Mouse (Mus musculus): ENCODE data around the gene Grpel1. TPM values are rescaled to one million over a fixed set of nuclear protein-coding genes. Genes with fewer than 3 reads are reported as not detected.

The Grpel1 gene
- 42.8 and 47.1 TPM in 2 replicates for polyA plus RNA-seq (2015; fragmentation: Nextera tagmentation; extraction: Ambion mirVana)

- H3K36me3 ChIP-seq = peaks cover 14% of the 10 kb centered on the region
- H3K9ac ChIP-seq (replicated peaks) = peak within 1 kb of the TSS; percentile 92
- peaks cover 30% of the 10 kb centered on the region for H3K4me1 ChIP-seq
- peak; percentile 96 for ATAC-seq (ENCODE audit: low FRiP score)
- peak within 1 kb of the TSS; percentile 98 for H3K4me3 ChIP-seq (replicated peaks)
- H3K27me3 ChIP-seq (replicated peaks) = no peaks in the 10 kb centered on the region
- no peaks in the 10 kb centered on the region for H3K9me3 ChIP-seq (replicated peaks)
- peak within 1 kb of the TSS; percentile 85 for H3K27ac ChIP-seq (replicated peaks)
- WGBS = under 1% methylated on average over 68 of the region's 68 CpGs
- peak within 1 kb of the TSS; percentile 99 for H3K4me2 ChIP-seq
These were observed at the start of gene Grpel1 for GRCm38 (mm10) chr5:36464709-36465661. Grpel1 (plus strand) TSS chr5:36464998.

- 85% methylated on average over 3 of the region's 3 CpGs for WGBS
- H3K27me3 ChIP-seq (replicated peaks) = no peaks in the 10 kb centered on the region
These were observed 44.9 kb upstream of the Grpel1 start for GRCm38 (mm10) chr5:36419861-36420260.

GRCm38 (mm10) chr5:36422689-36423088, 42.1 kb upstream of the Grpel1 start:
- Histone ChIP-seq H3K4me3 (replicated peaks) (no peak overlapping the region), H3K9me3 (replicated peaks) (no peaks in the 10 kb centered on the region), H3K4me2 (no peak overlapping the region), H3K36me3 (no peaks in the 10 kb centered on the region), H3K27me3 (replicated peaks) (no peaks in the 10 kb centered on the region), H3K4me1 (0 out of 2 replicates have a peak, but pooled peaks cover under 1% of the 10 kb centered on the region), H3K9ac (replicated peaks) (no peak overlapping the region), H3K27ac (replicated peaks) (no peak overlapping the region)
- no peak for ATAC-seq (ENCODE audit: low FRiP score)

More at GRCm38 (mm10) chr5:36419861-36420260, 44.9 kb upstream of the Grpel1 start:
- no peak overlapping the region for H3K27ac ChIP-seq (replicated peaks)
- no peak overlapping the region for H3K9ac ChIP-seq (replicated peaks)
- no peak overlapping the region for H3K4me2 ChIP-seq
- no peaks in the 10 kb centered on the region for H3K36me3 ChIP-seq
- no peak overlapping the region for H3K4me3 ChIP-seq (replicated peaks)
- H3K9me3 ChIP-seq (replicated peaks) = no peaks in the 10 kb centered on the region
- no peak for ATAC-seq (ENCODE audit: low FRiP score)
- H3K4me1 ChIP-seq = no peaks in the 10 kb centered on the region

GRCm38 (mm10) chr5:36424676-36425075, 40.1 kb upstream of the Grpel1 start:
- Histone ChIP-seq H3K4me3 (replicated peaks) (no peak overlapping the region), H3K27ac (replicated peaks) (no peak overlapping the region), H3K27me3 (replicated peaks) (no peaks in the 10 kb centered on the region), H3K4me2 (no peak overlapping the region), H3K4me1 (0 out of 2 replicates have a peak, but pooled peaks cover 5% of the 10 kb centered on the region), H3K9ac (replicated peaks) (no peak overlapping the region), H3K36me3 (no peaks in the 10 kb centered on the region), H3K9me3 (replicated peaks) (no peaks in the 10 kb centered on the region)
- ATAC-seq (ENCODE audit: low FRiP score) = no peak

- H3K4me3 ChIP-seq (replicated peaks) = no peak overlapping the region
- 0 out of 2 replicates have a peak, but pooled peaks cover 5% of the 10 kb centered on the region for H3K4me1 ChIP-seq
- 80% methylated on average over 5 of the region's 5 CpGs for WGBS
- H3K27me3 ChIP-seq (replicated peaks) = no peaks in the 10 kb centered on the region
- H3K27ac ChIP-seq (replicated peaks) = no peak overlapping the region
- no peak overlapping the region for H3K4me2 ChIP-seq
- H3K36me3 ChIP-seq = no peaks in the 10 kb centered on the region
- H3K9me3 ChIP-seq (replicated peaks) = no peaks in the 10 kb centered on the region
- H3K9ac ChIP-seq (replicated peaks) = no peak overlapping the region
- ATAC-seq (ENCODE audit: low FRiP score) = no peak
These were observed 38.4 kb upstream of the Grpel1 start for GRCm38 (mm10) chr5:36426404-36426803.

GRCm38 (mm10) chr5:36427831-36428230, 37.0 kb upstream of the Grpel1 start:
- no peak overlapping the region for H3K27ac ChIP-seq (replicated peaks)

GRCm38 (mm10) chr5:36429551-36429950, 35.2 kb upstream of the Grpel1 start:
- H3K4me2 ChIP-seq = no peak overlapping the region
- H3K9me3 ChIP-seq (replicated peaks) = no peaks in the 10 kb centered on the region
- H3K27ac ChIP-seq (replicated peaks) = no peak overlapping the region
- H3K4me3 ChIP-seq (replicated peaks) = no peak overlapping the region
- no peaks in the 10 kb centered on the region for H3K36me3 ChIP-seq
- H3K27me3 ChIP-seq (replicated peaks) = no peaks in the 10 kb centered on the region; the same call in 1 of the 2 replicates
- 94% methylated on average over 3 of the region's 3 CpGs for WGBS
- ATAC-seq (ENCODE audit: low FRiP score) = no peak
- 0 out of 2 replicates have a peak, but pooled peaks cover 5% of the 10 kb centered on the region for H3K4me1 ChIP-seq
- H3K9ac ChIP-seq (replicated peaks) = no peak overlapping the region

More at GRCm38 (mm10) chr5:36427831-36428230, 37.0 kb upstream of the Grpel1 start:
- no peak overlapping the region for H3K4me3 ChIP-seq (replicated peaks)
- 0 out of 2 replicates have a peak, but pooled peaks cover 5% of the 10 kb centered on the region for H3K4me1 ChIP-seq
- H3K9ac ChIP-seq (replicated peaks) = no peak overlapping the region
- H3K36me3 ChIP-seq = no peaks in the 10 kb centered on the region
- H3K4me2 ChIP-seq = no peak overlapping the region
- no peak for ATAC-seq (ENCODE audit: low FRiP score)
- WGBS = 30% methylated on average over 11 of the region's 11 CpGs
- H3K9me3 ChIP-seq (replicated peaks) = no peaks in the 10 kb centered on the region
- H3K27me3 ChIP-seq (replicated peaks) = no peaks in the 10 kb centered on the region; the same call in 1 of the 2 replicates

- no peak overlapping the region for H3K27ac ChIP-seq (replicated peaks)
- H3K9ac ChIP-seq (replicated peaks) = no peak overlapping the region
- 0 out of 2 replicates have a peak, but pooled peaks cover 5% of the 10 kb centered on the region for H3K4me1 ChIP-seq
- H3K27me3 ChIP-seq (replicated peaks) = no peaks in the 10 kb centered on the region; the same call in 1 of the 2 replicates
- no peaks in the 10 kb centered on the region for H3K36me3 ChIP-seq
- H3K9me3 ChIP-seq (replicated peaks) = no peaks in the 10 kb centered on the region
- H3K4me2 ChIP-seq = no peak overlapping the region
- H3K4me3 ChIP-seq (replicated peaks) = no peak overlapping the region
- no peak for ATAC-seq (ENCODE audit: low FRiP score)
- 64% methylated on average over 2 of the region's 2 CpGs for WGBS
These were observed 33.1 kb upstream of the Grpel1 start for GRCm38 (mm10) chr5:36431711-36432110.

- Histone ChIP-seq H3K4me3 (replicated peaks) (no peak overlapping the region), H3K9ac (replicated peaks) (no peak overlapping the region), H3K36me3 (no peaks in the 10 kb centered on the region), H3K9me3 (replicated peaks) (no peaks in the 10 kb centered on the region), H3K4me1 (no peaks in the 10 kb centered on the region), H3K4me2 (no peak overlapping the region), H3K27me3 (replicated peaks) (no peaks in the 10 kb centered on the region; the same call in 1 of the 2 replicates), H3K27ac (replicated peaks) (no peak overlapping the region)
- 48% methylated on average over 9 of the region's 9 CpGs for WGBS
- no peak for ATAC-seq (ENCODE audit: low FRiP score)
These were observed 30.3 kb upstream of the Grpel1 start for GRCm38 (mm10) chr5:36434398-36434967.

- Histone ChIP-seq H3K9ac (replicated peaks) (no peak overlapping the region), H3K27ac (replicated peaks) (no peak overlapping the region), H3K36me3 (no peaks in the 10 kb centered on the region), H3K4me1 (no peaks in the 10 kb centered on the region), H3K27me3 (replicated peaks) (no peaks in the 10 kb centered on the region; the same call in 1 of the 2 replicates), H3K4me2 (no peak overlapping the region), H3K9me3 (replicated peaks) (no peaks in the 10 kb centered on the region), H3K4me3 (replicated peaks) (no peak overlapping the region)
- WGBS = 88% methylated on average over 4 of the region's 4 CpGs
- no peak for ATAC-seq (ENCODE audit: low FRiP score)
These were observed 27.9 kb upstream of the Grpel1 start for GRCm38 (mm10) chr5:36436858-36437257.

- no peak overlapping the region for H3K27ac ChIP-seq (replicated peaks)
- H3K4me3 ChIP-seq (replicated peaks) = no peak overlapping the region
- 52% methylated on average over 3 of the region's 3 CpGs for WGBS
- H3K4me2 ChIP-seq = no peak overlapping the region
- H3K4me1 ChIP-seq = peaks cover 8% of the 10 kb centered on the region
- no peaks in the 10 kb centered on the region for H3K9me3 ChIP-seq (replicated peaks)
- no peaks in the 10 kb centered on the region for H3K36me3 ChIP-seq
- ATAC-seq (ENCODE audit: low FRiP score) = no peak
- H3K9ac ChIP-seq (replicated peaks) = no peak overlapping the region
- no peaks in the 10 kb centered on the region for H3K27me3 ChIP-seq (replicated peaks)
These were observed 24.1 kb upstream of the Grpel1 start for GRCm38 (mm10) chr5:36440741-36441140.
